Mouse (Mus musculus): Measurements from ENCODE around the gene Gcc1. TPM values are rescaled to one million over a fixed set of nuclear protein-coding genes. Genes with fewer than 3 reads are reported as not detected.

Gcc1 gene
- 3.6 TPM in 2 replicates for polyA plus RNA-seq (2015; fragmentation: Nextera tagmentation; extraction: Ambion mirVana)

GRCm38 (mm10) chr6:28428290-28428689, at the start of gene Gcc1:
Gene Gcc1, minus strand, starts transcription at chr6:28428390.
- Histone ChIP-seq H3K27ac (replicated peaks) (0 out of 2 replicates have a peak within 1 kb of the TSS, but pooled peaks have one; percentile 7), H3K36me3 (replicated peaks) (peaks cover 36% of the 10 kb centered on the region), H3K9me3 (replicated peaks) (no peaks in the 10 kb centered on the region), H3K4me1 (replicated peaks) (peaks cover 50% of the 10 kb centered on the region), H3K27me3 (no peaks in the 10 kb centered on the region), H3K9ac (no peak within 1 kb of the TSS), H3K4me2 (no peak within 1 kb of the TSS), H3K4me3 (replicated peaks) (no peak within 1 kb of the TSS)
- ATAC-seq (ENCODE audit: insufficient read depth): no peak
- WGBS (ENCODE audit: insufficient replicate concordance): 83% methylated on average over 3 of the region's 3 CpGs

GRCm38 (mm10) chr6:28474839-28475238, 46.6 kb upstream of the Gcc1 start, which contains the start of gene Snd1:
Gene Snd1, plus strand, starts transcription at chr6:28475139.
- H3K9ac ChIP-seq: no peak within 1 kb of the TSS
- H3K4me2 ChIP-seq: no peak within 1 kb of the TSS
- no peak within 1 kb of the TSS for H3K4me3 ChIP-seq (replicated peaks)
- ATAC-seq (ENCODE audit: insufficient read depth): no peak
- H3K36me3 ChIP-seq (replicated peaks): no peaks in the 10 kb centered on the region
- peaks cover 15% of the 10 kb centered on the region for H3K4me1 ChIP-seq (replicated peaks)
- no peaks in the 10 kb centered on the region for H3K9me3 ChIP-seq (replicated peaks)
- 70% methylated on average over 5 of the region's 5 CpGs for WGBS (ENCODE audit: insufficient replicate concordance)
- no peak within 1 kb of the TSS for H3K27ac ChIP-seq (replicated peaks)
- no peaks in the 10 kb centered on the region for H3K27me3 ChIP-seq

GRCm38 (mm10) chr6:28474211-28474610, 46.0 kb upstream of the Gcc1 start:
- H3K9me3 ChIP-seq (replicated peaks): no peaks in the 10 kb centered on the region
- no peak overlapping the region for H3K9ac ChIP-seq
- H3K27ac ChIP-seq (replicated peaks): no peak overlapping the region
- no peaks in the 10 kb centered on the region for H3K36me3 ChIP-seq (replicated peaks)
- 73% methylated on average over 4 of the region's 4 CpGs for WGBS (ENCODE audit: insufficient replicate concordance)
- no peaks in the 10 kb centered on the region for H3K27me3 ChIP-seq
- peaks cover 10% of the 10 kb centered on the region for H3K4me1 ChIP-seq (replicated peaks)
- no peak overlapping the region for H3K4me2 ChIP-seq
- ATAC-seq (ENCODE audit: insufficient read depth): no peak
- H3K4me3 ChIP-seq (replicated peaks): no peak overlapping the region

- no peaks in the 10 kb centered on the region for H3K9me3 ChIP-seq (replicated peaks)
- no peak overlapping the region for H3K4me3 ChIP-seq (replicated peaks)
- H3K9ac ChIP-seq: no peak overlapping the region
- no peak overlapping the region for H3K4me2 ChIP-seq
- no peaks in the 10 kb centered on the region; the same call in 1 of the 2 replicates for H3K4me1 ChIP-seq (replicated peaks)
- H3K27me3 ChIP-seq: no peaks in the 10 kb centered on the region
- ATAC-seq (ENCODE audit: insufficient read depth): no peak
- H3K36me3 ChIP-seq (replicated peaks): no peaks in the 10 kb centered on the region
- 68% methylated on average over 9 of the region's 9 CpGs for WGBS (ENCODE audit: insufficient replicate concordance)
- H3K27ac ChIP-seq (replicated peaks): no peak overlapping the region
These were observed 43.3 kb upstream of the Gcc1 start for GRCm38 (mm10) chr6:28471284-28472035.

GRCm38 (mm10) chr6:28470621-28471020, 42.4 kb upstream of the Gcc1 start:
- Histone ChIP-seq H3K9ac (no peak overlapping the region), H3K27ac (replicated peaks) (no peak overlapping the region), H3K4me3 (replicated peaks) (no peak overlapping the region), H3K36me3 (replicated peaks) (no peaks in the 10 kb centered on the region), H3K27me3 (no peaks in the 10 kb centered on the region), H3K4me2 (no peak overlapping the region), H3K9me3 (replicated peaks) (no peaks in the 10 kb centered on the region), H3K4me1 (replicated peaks) (no peaks in the 10 kb centered on the region; the same call in 1 of the 2 replicates)
- WGBS (ENCODE audit: insufficient replicate concordance): 46% methylated on average over 5 of the region's 5 CpGs
- ATAC-seq (ENCODE audit: insufficient read depth): no peak

GRCm38 (mm10) chr6:28470017-28470602, 41.9 kb upstream of the Gcc1 start:
- H3K4me3 ChIP-seq (replicated peaks): no peak overlapping the region
- no peak overlapping the region for H3K9ac ChIP-seq
- 59% methylated on average over 4 of the region's 4 CpGs for WGBS (ENCODE audit: insufficient replicate concordance)
- ATAC-seq (ENCODE audit: insufficient read depth): no peak
- no peaks in the 10 kb centered on the region for H3K9me3 ChIP-seq (replicated peaks)
- no peaks in the 10 kb centered on the region for H3K36me3 ChIP-seq (replicated peaks)
- H3K4me1 ChIP-seq (replicated peaks): no peaks in the 10 kb centered on the region; the same call in 1 of the 2 replicates
- no peaks in the 10 kb centered on the region for H3K27me3 ChIP-seq
- no peak overlapping the region for H3K4me2 ChIP-seq
- H3K27ac ChIP-seq (replicated peaks): no peak overlapping the region

GRCm38 (mm10) chr6:28464630-28465029, 36.4 kb upstream of the Gcc1 start:
- no peaks in the 10 kb centered on the region for H3K9me3 ChIP-seq (replicated peaks)
- WGBS (ENCODE audit: insufficient replicate concordance): 46% methylated on average over 6 of the region's 6 CpGs
- peaks cover 10% of the 10 kb centered on the region for H3K27me3 ChIP-seq
- no peak overlapping the region for H3K4me3 ChIP-seq (replicated peaks)
- H3K4me2 ChIP-seq: no peak overlapping the region
- no peak for ATAC-seq (ENCODE audit: insufficient read depth)
- 0 out of 2 replicates have a peak, but pooled peaks cover 4% of the 10 kb centered on the region for H3K4me1 ChIP-seq (replicated peaks)
- no peaks in the 10 kb centered on the region for H3K36me3 ChIP-seq (replicated peaks)
- H3K9ac ChIP-seq: no peak overlapping the region
- H3K27ac ChIP-seq (replicated peaks): no peak overlapping the region

GRCm38 (mm10) chr6:28460534-28460933, 32.3 kb upstream of the Gcc1 start:
- no peaks in the 10 kb centered on the region for H3K36me3 ChIP-seq (replicated peaks)
- 4% methylated on average over 5 of the region's 5 CpGs for WGBS (ENCODE audit: insufficient replicate concordance)
- H3K4me1 ChIP-seq (replicated peaks): 0 out of 2 replicates have a peak, but pooled peaks cover 4% of the 10 kb centered on the region
- H3K4me3 ChIP-seq (replicated peaks): no peak overlapping the region
- H3K9ac ChIP-seq: no peak overlapping the region
- H3K9me3 ChIP-seq (replicated peaks): no peaks in the 10 kb centered on the region
- no peak for ATAC-seq (ENCODE audit: insufficient read depth)
- H3K4me2 ChIP-seq: no peak overlapping the region
- H3K27ac ChIP-seq (replicated peaks): no peak overlapping the region
- H3K27me3 ChIP-seq: peaks cover 13% of the 10 kb centered on the region

GRCm38 (mm10) chr6:28459221-28459668, 31.1 kb upstream of the Gcc1 start:
- Histone ChIP-seq H3K27ac (replicated peaks) (peak overlapping the region; percentile 38), H3K9ac (no peak overlapping the region), H3K36me3 (replicated peaks) (no peaks in the 10 kb centered on the region), H3K9me3 (replicated peaks) (no peaks in the 10 kb centered on the region), H3K4me1 (replicated peaks) (0 out of 2 replicates have a peak, but pooled peaks cover 4% of the 10 kb centered on the region), H3K27me3 (peaks cover 18% of the 10 kb centered on the region), H3K4me3 (replicated peaks) (no peak overlapping the region), H3K4me2 (no peak overlapping the region)
- peak; percentile 78 for ATAC-seq (ENCODE audit: insufficient read depth)

GRCm38 (mm10) chr6:28450977-28451376, 22.8 kb upstream of the Gcc1 start:
- H3K4me1 ChIP-seq (replicated peaks): no peaks in the 10 kb centered on the region
- H3K9me3 ChIP-seq (replicated peaks): no peaks in the 10 kb centered on the region
- no peak overlapping the region for H3K27ac ChIP-seq (replicated peaks)
- no peaks in the 10 kb centered on the region for H3K36me3 ChIP-seq (replicated peaks)
- H3K27me3 ChIP-seq: peaks cover 83% of the 10 kb centered on the region
- no peak overlapping the region for H3K4me2 ChIP-seq
- 1% methylated on average over 12 of the region's 12 CpGs for WGBS (ENCODE audit: insufficient replicate concordance)
- no peak for ATAC-seq (ENCODE audit: insufficient read depth)
- H3K4me3 ChIP-seq (replicated peaks): no peak overlapping the region
- H3K9ac ChIP-seq: no peak overlapping the region

GRCm38 (mm10) chr6:28450481-28450880, 22.3 kb upstream of the Gcc1 start:
- H3K9ac ChIP-seq: no peak overlapping the region
- no peak overlapping the region for H3K27ac ChIP-seq (replicated peaks)
- H3K36me3 ChIP-seq (replicated peaks): no peaks in the 10 kb centered on the region
- H3K27me3 ChIP-seq: peaks cover 81% of the 10 kb centered on the region
- H3K4me1 ChIP-seq (replicated peaks): no peaks in the 10 kb centered on the region
- H3K9me3 ChIP-seq (replicated peaks): no peaks in the 10 kb centered on the region
- no peak overlapping the region for H3K4me3 ChIP-seq (replicated peaks)
- no peak overlapping the region for H3K4me2 ChIP-seq
- 12% methylated on average over 5 of the region's 5 CpGs for WGBS (ENCODE audit: insufficient replicate concordance)
- no peak for ATAC-seq (ENCODE audit: insufficient read depth)
